Mouse (Mus musculus) megakaryocyte, embryonic 14.5 days (primary cell): ENCODE data around the gene Tnfrsf23. TPM values are rescaled to one million over a fixed set of nuclear protein-coding genes. Genes with fewer than 3 reads are reported as not detected.
"Not testable (repeated sequence)": the region's sequence is repeated elsewhere in the genome, so short reads cannot be mapped to it uniquely, and the experiment has no call there.

ENCODE experiments used
- H3K27me3 ChIP-seq: replicated peaks from 2 replicates; pipeline ENCODE3; 2012; ENCODE audit warnings: inconsistent platforms
- H3K36me3 ChIP-seq: replicated peaks from 2 replicates; pipeline ENCODE3; 2012; ENCODE audit warnings: low read length, inconsistent platforms, mixed read lengths
- H3K4me1 ChIP-seq: 2 replicates; pipeline ENCODE4 v1.6.1; 2012; ENCODE audit warnings: inconsistent platforms
- H3K4me3 ChIP-seq: replicated peaks from 2 replicates; pipeline ENCODE3; 2012; ENCODE audit warnings: moderate library complexity, mild to moderate bottlenecking, inconsistent platforms
- H3K9me3 ChIP-seq: 2 replicates; pipeline ENCODE4 v1.6.1; 2012; ENCODE audit warnings: inconsistent platforms
- FLI1 ChIP-seq: IDR thresholded peaks from 2 replicates; pipeline ENCODE4 v1.6.1; 2012; ENCODE audit warnings: low read length, inconsistent platforms, mixed read lengths
- GATA1 ChIP-seq: IDR thresholded peaks from 3 replicates; pipeline ENCODE4 v1.6.1; 2012; ENCODE audit warnings: mixed read lengths, low read length, inconsistent platforms, borderline replicate concordance
- polyA plus RNA-seq: library from polyadenylated mRNA; stranded (reverse); fragments of >175 nt; gene quantifications from 2 replicates; pipeline ENCODE4 v1.2.3, GENCODE M21; 2012; ENCODE audit warnings: low replicate concordance; ENCODE audit not compliant: insufficient read depth

The Tnfrsf23 gene
- polyA plus RNA-seq, 1 experiment: 0.36 TPM

DNA sequence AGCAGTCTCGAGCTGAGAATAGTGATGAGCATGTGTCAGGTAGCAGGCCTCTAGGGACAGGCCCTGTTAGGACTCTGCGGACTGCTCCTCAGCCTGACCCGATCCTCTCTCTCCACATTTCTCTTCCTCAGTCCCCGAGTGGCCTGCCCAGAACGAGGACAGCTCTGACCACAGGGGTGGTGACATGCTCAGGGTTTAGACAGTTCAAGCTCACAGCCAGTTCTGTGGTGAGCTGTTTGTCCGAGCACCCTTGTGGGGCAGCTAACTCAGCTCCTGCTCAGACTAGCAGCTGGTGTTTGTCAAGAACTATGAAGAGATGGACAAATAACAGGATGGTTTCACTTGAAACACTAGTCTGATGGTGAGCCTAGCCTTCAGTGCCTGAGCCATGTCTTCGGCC lies 25.7 kb upstream of the Tnfrsf23 start:
- no peak for TF ChIP-seq FLI1
- TF ChIP-seq GATA1: no peak
- peaks cover 58% of the 10 kb centered on the region for H3K27me3 ChIP-seq

DNA sequence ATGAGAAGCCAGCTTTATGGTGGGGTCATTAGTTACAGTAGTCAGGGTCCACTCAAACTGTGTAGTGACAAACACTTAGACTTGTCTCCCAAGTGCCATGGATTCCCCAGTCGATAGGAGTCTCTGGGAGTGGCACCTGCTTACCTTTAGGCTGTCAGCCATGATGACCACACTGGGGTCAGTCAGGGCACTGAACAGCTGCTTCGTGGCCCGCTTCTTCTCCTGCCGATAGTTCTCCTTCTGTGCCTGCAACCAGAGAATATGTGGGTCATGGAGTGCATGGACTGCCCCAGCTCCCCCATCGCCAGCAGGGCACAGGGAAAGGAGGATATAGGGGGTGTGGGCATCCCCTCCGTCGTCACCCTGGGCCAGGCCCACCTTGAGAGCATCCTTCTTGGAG lies 23.7 kb upstream of the Tnfrsf23 start:
- Histone ChIP-seq H3K36me3 (no peaks in the 10 kb centered on the region), H3K4me1 (peaks cover 13% of the 10 kb centered on the region), H3K9me3 (no peaks in the 10 kb centered on the region), H3K27me3 (peaks cover 57% of the 10 kb centered on the region), H3K4me3 (no peak overlapping the region)
- TF ChIP-seq GATA1 (no peak), FLI1 (no peak)

More for the DNA sequence above, 25.7 kb upstream of the Tnfrsf23 start:
- Histone ChIP-seq H3K36me3 (no peaks in the 10 kb centered on the region), H3K4me1 (peaks cover 13% of the 10 kb centered on the region), H3K4me3 (no peak overlapping the region), H3K9me3 (no peaks in the 10 kb centered on the region)

DNA sequence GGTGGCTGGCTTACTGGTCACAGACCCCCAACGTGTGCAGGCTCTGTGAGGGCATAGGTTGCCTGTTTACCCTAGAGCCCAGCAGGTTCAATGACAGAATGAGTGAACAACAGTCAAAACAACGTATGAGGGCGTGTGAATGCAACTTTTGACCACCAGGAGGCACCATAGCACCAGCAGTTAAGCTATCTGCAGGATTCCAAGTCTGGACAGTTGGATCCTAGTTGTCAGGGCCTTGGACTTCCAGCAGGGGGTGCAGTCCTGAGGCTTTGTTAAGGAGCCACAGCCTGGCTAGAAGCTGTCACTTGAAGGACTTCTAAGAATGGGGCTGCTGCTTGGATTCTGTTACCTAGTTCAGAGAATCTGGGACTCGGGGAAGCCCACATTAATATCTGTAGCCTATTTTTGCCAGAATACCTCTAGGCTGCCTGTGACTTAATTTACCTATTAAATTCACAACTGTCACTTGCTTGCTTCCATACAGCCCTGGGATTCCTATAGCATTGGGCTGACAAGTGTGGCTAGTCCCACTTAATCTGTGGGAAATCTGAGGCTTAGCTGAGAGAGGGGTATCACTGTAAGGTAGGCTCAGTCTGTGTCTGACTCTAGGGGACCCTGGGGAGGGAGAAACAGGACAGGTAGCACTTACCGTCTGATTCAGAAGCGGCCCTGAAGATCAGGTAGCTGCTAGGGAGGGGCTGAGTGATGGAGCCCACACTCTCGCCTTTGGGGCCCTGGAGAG lies 21.2 kb upstream of the Tnfrsf23 start:
- Histone ChIP-seq H3K27me3 (peaks cover 71% of the 10 kb centered on the region), H3K36me3 (no peaks in the 10 kb centered on the region), H3K9me3 (no peaks in the 10 kb centered on the region; the same call in 1 of the 2 replicates), H3K4me3 (no peak overlapping the region), H3K4me1 (no peaks in the 10 kb centered on the region)
- no peak for TF ChIP-seq GATA1
- TF ChIP-seq FLI1: no peak

DNA sequence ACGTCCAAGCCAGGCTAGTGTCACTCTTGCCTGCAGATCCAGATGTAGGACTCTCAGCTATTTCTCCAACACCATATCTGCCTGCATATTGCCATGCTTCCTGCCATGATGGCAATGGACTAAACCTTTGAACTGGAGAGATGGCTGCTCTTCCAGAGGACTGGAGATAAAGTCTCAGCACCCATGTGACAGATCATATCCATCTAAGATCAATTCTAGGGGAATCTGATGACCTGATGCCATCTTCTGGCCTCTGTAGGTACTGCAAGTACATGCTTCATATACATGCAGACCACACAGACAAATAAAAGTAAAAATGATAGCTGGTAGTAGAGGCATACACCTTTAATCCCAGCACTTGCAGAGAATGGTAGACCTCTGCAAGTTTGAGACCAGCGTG lies 10.5 kb upstream of the Tnfrsf23 start:
- TF ChIP-seq FLI1 (no peak), GATA1 (no peak)
- Histone ChIP-seq H3K4me1 (no peaks in the 10 kb centered on the region), H3K4me3 (no peak overlapping the region), H3K9me3 (no peaks in the 10 kb centered on the region), H3K27me3 (peaks cover 65% of the 10 kb centered on the region), H3K36me3 (no peaks in the 10 kb centered on the region)

DNA sequence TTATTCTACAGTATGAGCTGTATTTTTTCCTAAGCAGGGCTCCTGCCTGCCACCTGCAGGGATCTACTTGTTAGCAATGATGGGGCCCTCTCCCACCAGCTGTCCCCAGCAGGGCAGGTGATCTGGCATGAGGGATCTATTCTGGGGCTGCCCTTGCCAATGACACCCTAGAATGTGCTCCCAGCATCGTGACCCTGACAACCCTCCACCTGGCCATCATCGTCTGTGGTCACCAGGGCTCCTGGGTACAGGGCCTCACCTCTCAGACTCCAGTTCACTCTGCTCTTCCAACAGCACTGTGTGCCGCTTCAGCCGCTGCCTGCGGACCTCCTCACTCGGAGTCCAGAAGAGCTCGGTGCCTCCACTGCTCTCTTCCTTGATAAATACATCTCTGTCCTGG lies 8.9 kb upstream of the Tnfrsf23 start:
- Histone ChIP-seq H3K27me3 (peaks cover 68% of the 10 kb centered on the region), H3K4me3 (no peak overlapping the region), H3K36me3 (no peaks in the 10 kb centered on the region), H3K9me3 (no peaks in the 10 kb centered on the region), H3K4me1 (peaks cover 5% of the 10 kb centered on the region)
- TF ChIP-seq GATA1 (no peak), FLI1 (no peak)

DNA sequence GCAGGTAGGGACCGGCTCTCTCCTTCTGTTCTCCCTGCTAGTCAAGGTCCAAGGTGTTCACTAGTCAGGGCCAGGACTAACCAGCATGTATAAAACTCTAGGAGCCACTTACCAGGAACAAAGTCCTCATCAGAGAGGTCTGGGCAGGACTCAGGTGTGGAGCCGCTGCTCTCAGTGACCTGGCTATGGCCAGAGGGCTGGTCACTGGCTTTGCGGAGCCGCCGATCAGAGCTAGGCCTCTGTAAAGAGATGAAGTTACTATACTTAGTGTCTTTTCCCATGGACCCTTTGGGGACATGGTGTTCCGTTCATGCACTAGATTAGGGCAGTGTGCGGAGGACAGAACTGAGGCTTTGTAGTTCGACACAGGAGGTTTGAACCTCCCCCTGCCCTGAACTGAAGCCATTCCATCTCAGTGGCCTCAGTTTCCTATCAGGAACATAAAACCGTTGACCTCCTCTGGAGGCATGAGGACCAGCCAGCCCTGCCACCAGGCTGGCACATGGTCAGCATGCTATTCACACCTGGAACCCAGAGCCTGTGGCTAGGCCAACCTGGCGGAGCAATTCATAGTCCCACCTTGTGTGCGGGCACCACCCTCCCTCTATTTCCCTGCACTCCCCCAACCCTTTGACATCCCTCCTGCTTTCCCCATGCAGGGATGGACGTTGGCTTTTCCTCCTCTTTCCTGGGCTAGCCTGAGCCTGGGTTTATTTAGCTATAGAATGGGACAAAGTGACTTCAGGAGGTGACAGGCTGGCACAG lies 7.3 kb upstream of the Tnfrsf23 start:
- no peaks in the 10 kb centered on the region for H3K9me3 ChIP-seq
- H3K27me3 ChIP-seq: peaks cover 74% of the 10 kb centered on the region
- TF ChIP-seq GATA1: no peak
- H3K4me3 ChIP-seq: no peak overlapping the region
- no peaks in the 10 kb centered on the region for H3K36me3 ChIP-seq
- H3K4me1 ChIP-seq: peaks cover 6% of the 10 kb centered on the region

DNA sequence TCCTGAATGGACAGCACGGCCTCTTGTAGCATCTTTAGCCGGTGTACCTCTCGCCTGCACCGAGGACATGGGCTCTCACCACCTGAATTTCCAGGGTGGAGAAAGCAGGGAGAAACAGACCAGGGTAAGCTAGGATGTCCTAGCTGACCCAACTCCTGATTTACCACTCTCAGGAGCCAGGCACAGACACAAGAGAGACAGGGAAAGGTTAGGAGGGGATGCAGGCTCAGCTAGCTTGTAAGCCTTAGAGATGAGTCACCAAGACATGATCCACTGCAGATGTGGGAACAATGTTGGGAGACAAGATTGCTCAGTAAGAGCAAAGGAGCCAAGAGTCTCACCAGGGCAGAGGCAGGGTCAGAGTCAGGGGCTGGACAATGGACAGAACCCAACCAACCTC lies 6.2 kb upstream of the Tnfrsf23 start:
- TF ChIP-seq GATA1 (no peak), FLI1 (no peak)
- Histone ChIP-seq H3K36me3 (no peaks in the 10 kb centered on the region), H3K4me1 (peaks cover 6% of the 10 kb centered on the region)

DNA sequence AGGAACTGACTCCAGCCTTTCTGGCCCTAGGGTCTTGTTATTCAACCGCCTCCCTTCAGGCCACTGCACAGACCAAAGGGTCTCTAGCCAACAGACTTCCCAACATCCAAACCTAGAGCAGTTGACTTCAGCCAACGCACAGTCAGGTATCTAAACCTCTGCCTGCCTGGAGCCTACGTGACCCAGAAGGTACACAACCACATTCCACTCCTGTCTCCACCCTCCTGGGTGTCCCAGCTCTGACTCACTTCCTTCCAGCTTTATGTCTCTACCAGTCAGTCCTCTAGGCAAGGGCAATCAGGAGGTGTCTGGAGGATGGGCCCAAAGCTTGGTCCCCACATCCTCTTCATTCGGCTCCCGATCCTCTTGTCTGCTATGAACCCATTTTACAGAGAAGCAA lies 5.5 kb upstream of the Tnfrsf23 start:
- Histone ChIP-seq H3K27me3 (peaks cover 77% of the 10 kb centered on the region), H3K9me3 (no peaks in the 10 kb centered on the region), H3K4me3 (no peak overlapping the region), H3K4me1 (peaks cover 6% of the 10 kb centered on the region), H3K36me3 (no peaks in the 10 kb centered on the region)
- no peak for TF ChIP-seq FLI1
- no peak for TF ChIP-seq GATA1

More for the DNA sequence above, 6.2 kb upstream of the Tnfrsf23 start:
- no peak overlapping the region for H3K4me3 ChIP-seq
- H3K27me3 ChIP-seq: peaks cover 77% of the 10 kb centered on the region
- no peaks in the 10 kb centered on the region for H3K9me3 ChIP-seq

DNA sequence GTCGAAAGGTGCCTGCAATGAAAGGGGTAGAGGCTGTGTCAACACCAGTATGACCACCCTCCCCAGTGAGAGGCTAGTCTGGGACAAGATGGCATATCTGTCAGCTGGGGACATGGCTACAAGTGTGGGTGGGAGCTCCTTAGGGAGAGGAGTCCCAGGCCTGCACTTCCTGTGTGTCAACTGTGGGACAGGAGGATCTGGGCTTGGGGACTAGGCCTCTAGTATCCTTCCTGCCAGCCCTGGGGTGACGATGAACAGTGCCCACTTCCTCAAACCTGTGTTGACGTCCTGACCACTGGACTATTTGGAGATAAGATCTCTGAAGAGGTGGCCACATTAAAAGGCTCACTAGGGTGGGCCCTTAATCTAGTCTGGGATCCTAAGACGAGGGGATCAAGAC lies 4.3 kb upstream of the Tnfrsf23 start:
- no peaks in the 10 kb centered on the region for H3K36me3 ChIP-seq

DNA sequence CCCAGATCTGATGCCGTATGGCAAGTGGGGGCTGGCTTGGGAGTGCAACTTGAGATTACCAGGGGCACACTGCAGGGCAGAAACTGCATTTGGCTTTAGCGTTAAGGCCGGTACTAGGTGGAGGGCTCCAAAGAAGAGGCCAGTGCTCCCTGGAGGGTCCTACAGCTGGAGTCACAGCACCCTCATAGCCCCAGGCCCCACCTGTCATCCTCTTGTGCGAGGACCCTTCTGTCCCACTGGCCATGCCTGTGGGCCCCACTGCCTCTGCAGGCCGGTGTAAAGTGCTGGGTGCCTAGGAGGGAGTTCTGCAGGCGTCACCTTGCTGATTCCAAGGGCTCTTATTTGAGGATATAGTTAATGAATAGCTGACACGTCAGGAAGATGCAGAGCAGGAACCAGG lies 3.8 kb upstream of the Tnfrsf23 start:
- TF ChIP-seq FLI1 (no peak), GATA1 (no peak)
- H3K9me3 ChIP-seq: no peaks in the 10 kb centered on the region
- peaks cover 72% of the 10 kb centered on the region for H3K27me3 ChIP-seq
- no peaks in the 10 kb centered on the region for H3K36me3 ChIP-seq
- peaks cover 14% of the 10 kb centered on the region for H3K4me1 ChIP-seq
- no peak overlapping the region for H3K4me3 ChIP-seq

More for the DNA sequence above, 4.3 kb upstream of the Tnfrsf23 start:
- Histone ChIP-seq H3K9me3 (no peaks in the 10 kb centered on the region), H3K4me3 (no peak overlapping the region), H3K27me3 (peaks cover 76% of the 10 kb centered on the region), H3K4me1 (peaks cover 14% of the 10 kb centered on the region)
- TF ChIP-seq GATA1 (no peak), FLI1 (no peak)

DNA sequence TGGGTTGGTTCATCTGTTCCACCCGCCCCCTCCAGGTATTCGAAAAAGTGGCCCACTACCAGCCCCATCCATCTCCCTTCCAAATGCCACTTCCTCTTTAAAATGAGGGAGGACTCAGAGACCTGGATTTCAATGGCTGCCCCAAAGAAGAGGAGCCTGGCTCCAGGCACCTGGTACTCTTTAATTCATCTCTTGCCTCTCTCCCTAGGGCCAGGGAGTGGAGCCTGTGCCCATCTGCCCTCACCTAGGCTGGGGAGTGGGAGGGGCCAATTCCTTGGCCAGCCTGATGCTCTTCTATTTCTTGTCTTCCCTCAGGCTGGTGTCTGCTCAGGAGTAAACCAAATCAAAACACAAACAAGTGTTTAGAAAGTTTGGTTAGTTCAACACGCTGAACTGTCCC lies 1.0 kb upstream of the Tnfrsf23 start:
- not testable (repeated sequence) for H3K9me3 ChIP-seq
- peaks cover 14% of the 10 kb centered on the region for H3K4me1 ChIP-seq

DNA sequence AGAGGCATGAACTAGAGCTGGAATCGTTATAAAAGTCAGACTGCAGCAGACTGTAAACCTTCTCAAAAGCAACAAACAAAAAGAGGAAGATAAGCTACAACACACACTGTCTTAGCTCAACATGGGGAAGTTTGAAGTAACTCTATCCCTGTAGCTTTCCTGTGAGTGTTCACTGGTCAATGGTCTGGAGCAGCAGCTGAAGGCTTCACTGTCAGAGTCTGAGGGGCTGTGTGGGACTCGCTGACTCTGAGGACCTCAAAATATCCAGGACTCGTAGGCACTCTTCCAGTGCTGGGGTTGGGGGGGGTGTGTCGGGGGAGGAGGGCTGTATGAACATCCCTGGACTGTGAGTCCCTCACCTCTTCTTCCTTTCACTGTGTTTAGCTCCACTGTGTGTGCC lies 519 bp upstream of the Tnfrsf23 start:
- H3K9me3 ChIP-seq, H3K36me3 ChIP-seq, H3K4me3 ChIP-seq: not testable (repeated sequence)
- H3K27me3 ChIP-seq: peaks cover 49% of the 10 kb centered on the region
- peaks cover 14% of the 10 kb centered on the region for H3K4me1 ChIP-seq

More for the DNA sequence above, 1.0 kb upstream of the Tnfrsf23 start:
- peaks cover 49% of the 10 kb centered on the region for H3K27me3 ChIP-seq
- not testable (repeated sequence) for H3K36me3 ChIP-seq, H3K4me3 ChIP-seq

DNA sequence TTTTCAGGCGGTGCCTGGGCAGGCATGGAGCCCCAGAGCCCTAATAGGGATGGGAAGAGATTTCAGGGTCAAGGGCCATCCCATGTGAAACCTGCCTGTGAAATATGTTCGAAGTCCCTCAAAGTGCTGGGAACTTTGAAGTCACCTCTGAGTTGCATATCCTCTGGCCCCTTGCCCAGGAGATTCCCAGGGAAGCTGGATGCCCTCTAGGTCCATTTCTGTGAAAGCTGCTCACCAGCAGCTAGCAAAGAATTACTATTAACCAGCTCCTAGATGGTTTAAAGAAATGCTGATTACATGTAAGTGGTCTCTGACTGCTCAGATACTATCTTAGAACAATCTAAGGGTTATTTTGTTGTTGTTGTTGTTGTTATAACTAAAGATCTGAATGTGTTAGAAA lies 1.1 kb downstream of the Tnfrsf23 start:
- peaks cover 35% of the 10 kb centered on the region for H3K27me3 ChIP-seq
- not testable (repeated sequence) for H3K4me1 ChIP-seq, H3K36me3 ChIP-seq, H3K9me3 ChIP-seq, H3K4me3 ChIP-seq
